Mouse (Mus musculus) lung, adult 2 months (tissue): ENCODE results near the gene Exoc6b.

Experiments
- CTCF ChIP-seq: fragments of 200-500 bp; IDR thresholded peaks from 2 replicates; pipeline ENCODE4 v1.5.1; 2011; ENCODE audit warnings: mild to moderate bottlenecking, low read length, control low read depth; ENCODE audit not compliant: insufficient read depth
- POLR2A ChIP-seq: fragments of 200-500 bp; IDR thresholded peaks from 2 replicates; pipeline ENCODE4 v1.6.1; 2011; ENCODE audit warnings: low read depth, mild to moderate bottlenecking, control low read depth, low read length, borderline replicate concordance; ENCODE audit errors: extremely low read depth

GRCm38 (mm10) chr6:84579508-84579907 is 489.8 kb downstream of the Exoc6b start:
- TF ChIP-seq CTCF (no peak), POLR2A (no peak)
